Mouse (Mus musculus) hindbrain, postnatal 0 days (tissue): Measurements from ENCODE around the gene Psmd9. TPM values are rescaled to one million over a fixed set of nuclear protein-coding genes. Genes with fewer than 3 reads are reported as not detected.

Experiments used
- ATAC-seq: fragments of 200-750 bp; cut with Nextera tagmentation; 2 replicates; pipeline ENCODE4 v1.8.0; 2017; ENCODE audit warnings: mild to moderate bottlenecking, moderate TSS enrichment, moderate library complexity
- DNase-seq: peaks from one replicate; pipeline ENCODE4 v3.0.0-alpha.2; 2015; ENCODE audit warnings: low spot score
- H3K27ac ChIP-seq: fragments of 300-500 bp; sonication (generic); 2 replicates; pipeline ENCODE4 v1.5.1; 2014; ENCODE audit warnings: mild to moderate bottlenecking
- H3K27me3 ChIP-seq: fragments of 300-500 bp; sonication (generic); 2 replicates; pipeline ENCODE4 v1.6.1; 2014; ENCODE audit warnings: low read length, mixed read lengths; ENCODE audit not compliant: insufficient read depth
- H3K36me3 ChIP-seq: fragments of 300-500 bp; sonication (generic); 2 replicates; pipeline ENCODE4 v1.6.1; 2014; ENCODE audit warnings: low read length, mixed read lengths; ENCODE audit not compliant: insufficient read depth
- H3K4me1 ChIP-seq: fragments of 300-500 bp; sonication (generic); 2 replicates; pipeline ENCODE4 v1.6.1; 2014; ENCODE audit warnings: antibody characterized with exemption, low read length, mixed read lengths; ENCODE audit not compliant: insufficient read depth
- H3K4me2 ChIP-seq: fragments of 300-500 bp; sonication (generic); 2 replicates; pipeline ENCODE4 v1.6.1; 2014; ENCODE audit warnings: low read depth, mild to moderate bottlenecking, low read length, moderate library complexity, mixed read lengths
- H3K4me3 ChIP-seq: fragments of 300-500 bp; sonication (generic); 2 replicates; pipeline ENCODE4 v1.5.1; 2014; ENCODE audit warnings: low read length
- H3K9ac ChIP-seq: fragments of 300-500 bp; sonication (generic); replicated peaks from 2 replicates; pipeline ENCODE4 v1.6.1; 2014; ENCODE audit warnings: mild to moderate bottlenecking, low read length, moderate library complexity, mixed read lengths
- H3K9me3 ChIP-seq: fragments of 300-500 bp; sonication (generic); 2 replicates; pipeline ENCODE4 v1.6.1; 2016; ENCODE audit warnings: low read length, mixed read lengths
- CTCF ChIP-seq: IDR thresholded peaks from 2 replicates; pipeline ENCODE4 v1.5.1; 2016; ENCODE audit warnings: antibody characterized with exemption, control low read depth, low read depth
- WGBS: fragments of 180-500 bp; shearing (Covaris S2); extraction: QIAGEN DNeasy Blood & Tissue Kit; methylation state at CpG from one replicate; pipeline ENCODE4 v1.1.7; 2014; 5-methylcytosine and 5-hydroxymethylcytosine counted together
- polyA plus RNA-seq: library from polyadenylated mRNA; unstranded; fragments of >200 nt; fragmentation: Nextera tagmentation; extraction: Ambion mirVana; gene quantifications from 2 replicates; pipeline ENCODE4 v1.2.1, GENCODE M21; 2015
- total RNA-seq: library from RNA; depleted of rRNA; stranded (reverse); fragments of >200 nt; gene quantifications from 2 replicates; pipeline ENCODE4 v1.2.3, GENCODE M21; 2014

Gene Psmd9
- total and polyA plus RNA-seq, 2 experiments from 2014 or later, result 30.8 to 86.1 TPM

GRCm38 (mm10) chr5:123277342-123277701, 108.1 kb downstream of the Psmd9 start:
- peak overlapping the region; percentile 59; the same call in 1 of the 2 replicates for H3K27ac ChIP-seq
- no peaks in the 10 kb centered on the region for H3K9me3 ChIP-seq
- H3K36me3 ChIP-seq, result no peaks in the 10 kb centered on the region
- peaks cover 8% of the 10 kb centered on the region; the same call in 1 of the 2 replicates for H3K4me1 ChIP-seq
- no peak overlapping the region for H3K4me2 ChIP-seq
- H3K27me3 ChIP-seq, result no peaks in the 10 kb centered on the region
- no peak overlapping the region for H3K9ac ChIP-seq
- WGBS, result 13% methylated on average over 7 of the region's 7 CpGs
- TF ChIP-seq CTCF, result no peak
- DNase-seq, result peak; percentile 77
- ATAC-seq, result peak; percentile 72
- no peak overlapping the region for H3K4me3 ChIP-seq

GRCm38 (mm10) chr5:123277704-123278103, 108.5 kb downstream of the Psmd9 start:
- Histone ChIP-seq H3K9ac (no peak overlapping the region), H3K27me3 (no peaks in the 10 kb centered on the region), H3K27ac (peak overlapping the region; percentile 59; the same call in 1 of the 2 replicates), H3K9me3 (no peaks in the 10 kb centered on the region), H3K36me3 (no peaks in the 10 kb centered on the region), H3K4me3 (no peak overlapping the region), H3K4me2 (no peak overlapping the region), H3K4me1 (peaks cover 8% of the 10 kb centered on the region; the same call in 1 of the 2 replicates)
- 55% methylated on average over 4 of the region's 4 CpGs for WGBS
- DNase-seq, result no peak
- TF ChIP-seq CTCF, result no peak
- no peak for ATAC-seq

GRCm38 (mm10) chr5:123279248-123279647, 110.0 kb downstream of the Psmd9 start:
- Histone ChIP-seq H3K9ac (no peak overlapping the region), H3K36me3 (no peaks in the 10 kb centered on the region), H3K4me1 (peaks cover 8% of the 10 kb centered on the region; the same call in 1 of the 2 replicates), H3K4me3 (no peak overlapping the region), H3K4me2 (no peak overlapping the region), H3K9me3 (no peaks in the 10 kb centered on the region), H3K27me3 (no peaks in the 10 kb centered on the region), H3K27ac (no peak overlapping the region)
- no peak for TF ChIP-seq CTCF
- 90% methylated on average over 4 of the region's 4 CpGs for WGBS
- DNase-seq, result no peak
- ATAC-seq, result no peak

GRCm38 (mm10) chr5:123281336-123282136, 112.3 kb downstream of the Psmd9 start:
- Histone ChIP-seq H3K4me3 (no peak overlapping the region), H3K9ac (no peak overlapping the region), H3K9me3 (no peaks in the 10 kb centered on the region), H3K36me3 (no peaks in the 10 kb centered on the region), H3K27ac (no peak overlapping the region), H3K27me3 (no peaks in the 10 kb centered on the region), H3K4me2 (no peak overlapping the region), H3K4me1 (0 out of 2 replicates have a peak, but pooled peaks cover 2% of the 10 kb centered on the region)
- TF ChIP-seq CTCF, result no peak
- DNase-seq (no peak), ATAC-seq (no peak)
- WGBS, result 71% methylated on average over 9 of the region's 9 CpGs

GRCm38 (mm10) chr5:123285174-123285573, 116.0 kb downstream of the Psmd9 start:
- whole genome bisulfite sequencing, result 44% methylated on average over 8 of the region's 8 CpGs
- peak; percentile 79 for TF ChIP-seq CTCF
- Histone ChIP-seq H3K27me3 (no peaks in the 10 kb centered on the region), H3K4me1 (no peaks in the 10 kb centered on the region), H3K4me2 (no peak overlapping the region), H3K9ac (no peak overlapping the region), H3K4me3 (no peak overlapping the region), H3K9me3 (no peaks in the 10 kb centered on the region), H3K27ac (no peak overlapping the region), H3K36me3 (no peaks in the 10 kb centered on the region)
- ATAC-seq (peak; percentile 72; the same call in 1 of the 2 replicates), DNase-seq (peak; percentile 75)

- Histone ChIP-seq H3K4me3 (no peak overlapping the region), H3K4me2 (no peak overlapping the region), H3K9me3 (no peaks in the 10 kb centered on the region), H3K27ac (no peak overlapping the region), H3K4me1 (no peaks in the 10 kb centered on the region), H3K27me3 (no peaks in the 10 kb centered on the region), H3K9ac (no peak overlapping the region), H3K36me3 (no peaks in the 10 kb centered on the region)
- WGBS, result 81% methylated on average over 5 of the region's 5 CpGs
- TF ChIP-seq CTCF, result no peak
- DNase-seq (no peak), ATAC-seq (no peak)
These were observed 118.9 kb downstream of the Psmd9 start for GRCm38 (mm10) chr5:123288079-123288478.

GRCm38 (mm10) chr5:123294653-123295052, 125.4 kb downstream of the Psmd9 start:
- no peak overlapping the region for H3K27ac ChIP-seq
- TF ChIP-seq CTCF, result no peak
- ATAC-seq, result no peak
- H3K4me1 ChIP-seq, result no peaks in the 10 kb centered on the region
- no peaks in the 10 kb centered on the region for H3K27me3 ChIP-seq
- no peaks in the 10 kb centered on the region for H3K9me3 ChIP-seq
- no peak overlapping the region for H3K4me2 ChIP-seq
- 44% methylated on average over 9 of the region's 9 CpGs for WGBS
- H3K4me3 ChIP-seq, result no peak overlapping the region
- peak; percentile 26 for DNase-seq
- no peak overlapping the region for H3K9ac ChIP-seq
- H3K36me3 ChIP-seq, result no peaks in the 10 kb centered on the region
